Mouse (Mus musculus): Measurements from ENCODE around the gene Gfi1.
A peak's percentile ranks its signal among the peaks of the same experiment; 100 is the strongest.

Gene Gfi1

GRCm38 (mm10) chr5:107725435-107726261 lies at the start of gene Gfi1:
TSS of gene Gfi1 (minus strand) at chr5:107726036.
- peak; percentile 16 for DNase-seq

- no peak for DNase-seq
These were observed 46.2 kb upstream of the Gfi1 start for GRCm38 (mm10) chr5:107772049-107772448.

- no peak for DNase-seq
These were observed 42.4 kb upstream of the Gfi1 start for GRCm38 (mm10) chr5:107768224-107768623.

GRCm38 (mm10) chr5:107765946-107766345 lies 40.1 kb upstream of the Gfi1 start:
- DNase-seq, result no peak

GRCm38 (mm10) chr5:107764486-107764885 lies 38.6 kb upstream of the Gfi1 start:
- no peak for DNase-seq

GRCm38 (mm10) chr5:107763674-107764073 lies 37.8 kb upstream of the Gfi1 start:
- DNase-seq, result no peak

GRCm38 (mm10) chr5:107759121-107759520 lies 33.3 kb upstream of the Gfi1 start:
- DNase-seq, result no peak

- no peak for DNase-seq
These were observed 30.2 kb upstream of the Gfi1 start for GRCm38 (mm10) chr5:107756072-107756471.

- no peak for DNase-seq
These were observed 28.9 kb upstream of the Gfi1 start for GRCm38 (mm10) chr5:107754740-107755139.

- DNase-seq, result no peak
These were observed 27.8 kb upstream of the Gfi1 start for GRCm38 (mm10) chr5:107753656-107754055.

GRCm38 (mm10) chr5:107749229-107749916 lies 23.5 kb upstream of the Gfi1 start:
- peak; percentile 29 for DNase-seq

- no peak for DNase-seq
These were observed 13.2 kb upstream of the Gfi1 start for GRCm38 (mm10) chr5:107739023-107739422.

- no peak for DNase-seq
These were observed 12.5 kb upstream of the Gfi1 start for GRCm38 (mm10) chr5:107738296-107738695.

GRCm38 (mm10) chr5:107736171-107736570 lies 10.3 kb upstream of the Gfi1 start:
- DNase-seq, result no peak

- no peak for DNase-seq
These were observed 6.0 kb upstream of the Gfi1 start for GRCm38 (mm10) chr5:107731844-107732243.

GRCm38 (mm10) chr5:107731408-107731807 lies 5.6 kb upstream of the Gfi1 start:
- DNase-seq, result no peak

GRCm38 (mm10) chr5:107727007-107727402 lies 1.2 kb upstream of the Gfi1 start:
- no peak for DNase-seq

- no peak for DNase-seq
These were observed 608 bp upstream of the Gfi1 start for GRCm38 (mm10) chr5:107726281-107727006.

GRCm38 (mm10) chr5:107724661-107725434 lies 988 bp downstream of the Gfi1 start:
- DNase-seq, result peak; percentile 2

GRCm38 (mm10) chr5:107723541-107724511 lies 2.0 kb downstream of the Gfi1 start:
- DNase-seq, result peak; percentile 10

Measured in lung, postnatal 14 days (tissue).